Mouse (Mus musculus) ES-Bruce4 (cell line): ENCODE measurements around the gene Mfap2.

Experiments used
- CTCF ChIP-seq: IDR thresholded peaks from one replicate; pipeline ENCODE4 v1.8.1; 2011; ENCODE audit warnings: low read depth, low read length
- EP300 ChIP-seq: IDR thresholded peaks from 2 replicates; pipeline ENCODE4 v1.6.1; 2011; ENCODE audit warnings: low read depth, low read length; ENCODE audit not compliant: insufficient read depth

DNA sequence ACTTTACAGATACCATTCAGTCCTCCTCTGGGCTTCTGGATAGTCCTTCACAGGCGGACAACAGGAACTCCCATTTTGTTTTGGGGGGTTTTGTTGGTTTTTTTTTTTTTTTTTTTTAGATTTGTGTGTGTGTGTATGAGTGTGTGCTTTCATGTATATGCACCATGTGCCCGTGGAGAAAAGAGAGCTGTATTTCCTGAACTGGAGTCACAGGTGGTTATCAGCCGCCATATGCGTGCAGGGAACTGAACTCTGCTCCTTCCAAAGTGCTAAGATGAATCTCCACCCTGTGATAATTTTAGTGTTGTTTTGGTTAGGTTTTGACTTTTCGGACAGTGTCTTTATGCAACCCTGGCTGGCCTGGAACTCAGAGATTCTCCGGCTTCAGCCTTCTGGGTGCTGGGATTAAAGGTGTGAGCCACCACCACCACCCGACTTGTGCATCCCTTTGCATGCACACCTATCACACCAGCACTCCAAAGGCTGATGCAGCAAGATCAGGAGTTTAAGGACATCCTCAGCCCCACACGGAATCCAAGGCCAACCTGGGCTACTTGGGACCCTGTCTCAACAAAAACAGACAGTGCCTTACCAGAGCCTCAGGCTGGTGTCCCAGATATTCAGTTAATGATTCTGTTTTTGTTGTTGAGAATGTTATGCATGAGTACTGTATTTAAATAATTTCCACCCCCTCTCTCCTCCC lies 47.9 kb upstream of the Mfap2 start:
- TF ChIP-seq CTCF (no peak), EP300 (no peak)
